Mouse (Mus musculus) stomach, postnatal 0 days (tissue): ENCODE data around the gene Ankfn1.

Experiments used
- CTCF ChIP-seq: IDR thresholded peaks from 2 replicates; pipeline ENCODE4 v1.5.1; 2016; ENCODE audit warnings: antibody characterized with exemption, low read depth, mild to moderate bottlenecking, moderate library complexity
- EP300 ChIP-seq: optimal IDR thresholded peaks from 2 replicates; pipeline ENCODE3; 2016; ENCODE audit warnings: antibody characterized with exemption

- TF ChIP-seq CTCF (no peak), EP300 (no peak)
Observed at GRCm38 (mm10) chr11:89358546-89358945, 418.9 kb downstream of the Ankfn1 start.
